ENCODE assay signal across 7 mouse cellular contexts in the genomic region with DNA sequence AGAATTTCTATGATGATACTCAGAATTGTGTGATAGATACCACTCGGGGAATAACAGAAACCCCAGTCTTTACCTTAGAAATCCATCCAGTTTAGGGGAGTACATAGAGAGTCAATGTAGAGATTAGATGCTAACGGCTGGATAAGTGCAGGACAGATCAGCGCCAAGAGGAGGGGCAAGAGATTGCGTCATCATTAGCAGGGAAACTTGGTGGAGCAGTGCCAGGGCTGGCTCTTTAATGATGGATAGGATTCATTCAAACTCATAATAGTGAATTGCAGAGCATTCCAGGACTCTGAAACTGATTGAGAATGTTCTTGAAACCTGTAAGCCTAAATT. TPM values are rescaled to one million over a fixed set of nuclear protein-coding genes. Genes with fewer than 3 reads are reported as not detected.
DNase-seq lines count a peak whose midpoint lies in the region; ATAC-seq lines count a peak whose summit lies in the region.

No protein-coding gene starts in this region.

- no peaks in the 10 kb centered on the region for H3K36me3 ChIP-seq in forebrain, embryonic 16.5 days (ENCODE audit: control insufficient read depth, insufficient read depth)
- H3K36me3 ChIP-seq in neural tube, embryonic 15.5 days, result no peaks in the 10 kb centered on the region

- H3K4me3 ChIP-seq in forebrain, embryonic 16.5 days (replicated peaks; ENCODE audit: low read length), result peak overlapping the region; percentile 68
- peak overlapping the region; percentile 94 for H3K4me3 ChIP-seq in neural tube, embryonic 15.5 days (replicated peaks)

- peak; percentile 69 for DNase-seq in R1 (ENCODE audit: low read depth, low spot score)
- DNase-seq in cerebellum, adult 11 months, result peak; percentile 58
- peak; percentile 50 for DNase-seq in heart, postnatal 25 days (ENCODE audit: low spot score)
- DNase-seq in layer of hippocampus, adult 18-20 months (ENCODE audit: low spot score in 2 of 2), result peak; percentile 28 to 79
- DNase-seq in lung, adult 18-20 months, result peak; percentile 77 to 84

- H3K27ac ChIP-seq in forebrain, embryonic 16.5 days (ENCODE audit: low read length), result peak overlapping the region; percentile 93
- peak overlapping the region; percentile 95 for H3K27ac ChIP-seq in neural tube, embryonic 15.5 days (replicated peaks)

- WGBS in forebrain, embryonic 16.5 days, result under 1% methylated on average over 4 of the region's 4 CpGs
- WGBS in neural tube, embryonic 15.5 days, result under 1% methylated on average over 4 of the region's 4 CpGs

- H3K27me3 ChIP-seq in forebrain, embryonic 16.5 days (replicated peaks; ENCODE audit: control insufficient read depth, insufficient read depth, low read length), result no peaks in the 10 kb centered on the region
- no peaks in the 10 kb centered on the region for H3K27me3 ChIP-seq in neural tube, embryonic 15.5 days (replicated peaks)

- no peaks in the 10 kb centered on the region for H3K9me3 ChIP-seq in forebrain, embryonic 16.5 days (ENCODE audit: control insufficient read depth, low read length)
- H3K9me3 ChIP-seq in neural tube, embryonic 15.5 days (replicated peaks), result no peaks in the 10 kb centered on the region

- peaks cover 28% of the 10 kb centered on the region for H3K4me1 ChIP-seq in forebrain, embryonic 16.5 days (replicated peaks; ENCODE audit: control insufficient read depth, insufficient read depth, low read length)
- peaks cover 38% of the 10 kb centered on the region for H3K4me1 ChIP-seq in neural tube, embryonic 15.5 days

- H3K4me2 ChIP-seq in forebrain, embryonic 16.5 days (ENCODE audit: low read length), result peak overlapping the region; percentile 81
- H3K4me2 ChIP-seq in neural tube, embryonic 15.5 days, result peak overlapping the region; percentile 70

- intact Hi-C loops in heart, postnatal 25 days (cut with DNase I), result loop anchor here (2.0 kb wide), 1 partner anchor 30 kb away; a partner anchor contains a TSS

- ATAC-seq in forebrain, embryonic 16.5 days, result peak; percentile 74
- peak; percentile 79 for ATAC-seq in neural tube, embryonic 15.5 days (ENCODE audit: low FRiP score)

- peak overlapping the region; percentile 90 for H3K9ac ChIP-seq in forebrain, embryonic 16.5 days (replicated peaks; ENCODE audit: low read depth, low read length)
- peak overlapping the region; percentile 98 for H3K9ac ChIP-seq in neural tube, embryonic 15.5 days (replicated peaks)

RNA-seq across cellular contexts. Expression of a gene that starts 27.3 kb away (rescaled TPM):
- polyA plus RNA-seq in forebrain, embryonic 16.5 days (2015; fragmentation: Nextera tagmentation; extraction: Ambion mirVana), result 291 and 321 TPM in 2 replicates
- 10 to 100 TPM; 55.1 to 62.3 TPM for total RNA-seq in heart, postnatal 25 days (2021)
- 100 to 1,000 TPM; 237 to 239 TPM for total RNA-seq in layer of hippocampus, adult 18-20 months (2021)
- 250 and 251 TPM in 2 replicates for polyA plus RNA-seq in neural tube, embryonic 15.5 days (2015; fragmentation: Nextera tagmentation; extraction: Ambion mirVana)

RNA-seq across cellular contexts. Expression of a gene that starts 27.4 kb away (rescaled TPM):
- 4.9 and 5.3 TPM in 2 replicates for polyA plus RNA-seq in forebrain, embryonic 16.5 days (2015; fragmentation: Nextera tagmentation; extraction: Ambion mirVana)
- 10 to 100 TPM; 65.6 to 67.2 TPM for total RNA-seq in heart, postnatal 25 days (2021)
- total RNA-seq in layer of hippocampus, adult 18-20 months (2021), result 100 to 1,000 TPM; 143 to 147 TPM
- 9.5 and 9.9 TPM in 2 replicates for polyA plus RNA-seq in neural tube, embryonic 15.5 days (2015; fragmentation: Nextera tagmentation; extraction: Ambion mirVana)

RNA-seq across cellular contexts. Expression of a gene that starts 30.1 kb away (rescaled TPM):
- polyA plus RNA-seq in forebrain, embryonic 16.5 days (2015; fragmentation: Nextera tagmentation; extraction: Ambion mirVana), result 39.6 and 42.7 TPM in 2 replicates
- 10 to 100 TPM; 70.9 to 76.5 TPM for total RNA-seq in heart, postnatal 25 days (2021)
- 10 to 100 TPM; 69.1 to 76.4 TPM for total RNA-seq in layer of hippocampus, adult 18-20 months (2021)
- polyA plus RNA-seq in neural tube, embryonic 15.5 days (2015; fragmentation: Nextera tagmentation; extraction: Ambion mirVana), result 49.2 and 55.1 TPM in 2 replicates

RNA-seq across cellular contexts. Expression of a gene that starts 49.3 kb away (rescaled TPM):
- 5.0 and 5.6 TPM in 2 replicates for polyA plus RNA-seq in forebrain, embryonic 16.5 days (2015; fragmentation: Nextera tagmentation; extraction: Ambion mirVana)
- total RNA-seq in heart, postnatal 25 days (2021), result 10 to 100 TPM; 45.4 to 93.0 TPM
- total RNA-seq in layer of hippocampus, adult 18-20 months (2021), result 1 to 10 TPM; 3.4 to 8.3 TPM
- polyA plus RNA-seq in neural tube, embryonic 15.5 days (2015; fragmentation: Nextera tagmentation; extraction: Ambion mirVana), result 8.5 and 44.8 TPM in 2 replicates

Comparison
In these comparisons a context has a peak if more than half of its experiments do, and no peak if none do; other contexts are left out.
1. Peak in every context shown above with its lines: DNase-seq, ATAC-seq, H3K4me3 ChIP-seq and H3K27ac ChIP-seq.